Mouse (Mus musculus) spleen, adult 2 months (tissue): Measurements from ENCODE around the gene Magi1.

Source experiments
- CTCF ChIP-seq: fragments of 200-500 bp; IDR thresholded peaks from 2 replicates; pipeline ENCODE4 v1.5.1; 2011; ENCODE audit warnings: mild to moderate bottlenecking, inconsistent platforms; ENCODE audit not compliant: insufficient read depth, insufficient read length, insufficient replicate concordance; ENCODE audit errors: extremely low read depth
- POLR2A ChIP-seq: fragments of 200-500 bp; IDR thresholded peaks from 2 replicates; pipeline ENCODE4 v1.6.1; 2011; ENCODE audit warnings: low read depth, low read length, inconsistent platforms

GRCm38 (mm10) chr6:94142493-94142892 lies 141.2 kb downstream of the Magi1 start:
- no peak for TF ChIP-seq CTCF
- TF ChIP-seq POLR2A = no peak
